Mouse (Mus musculus): ENCODE measurements at regions not wholly inside any gene's neighbourhood (a gene's known extent, or its start where the extent isn't known, plus 50 kb on each side); places are given as distances from the start of the nearest gene placed in this dataset.

DNA sequence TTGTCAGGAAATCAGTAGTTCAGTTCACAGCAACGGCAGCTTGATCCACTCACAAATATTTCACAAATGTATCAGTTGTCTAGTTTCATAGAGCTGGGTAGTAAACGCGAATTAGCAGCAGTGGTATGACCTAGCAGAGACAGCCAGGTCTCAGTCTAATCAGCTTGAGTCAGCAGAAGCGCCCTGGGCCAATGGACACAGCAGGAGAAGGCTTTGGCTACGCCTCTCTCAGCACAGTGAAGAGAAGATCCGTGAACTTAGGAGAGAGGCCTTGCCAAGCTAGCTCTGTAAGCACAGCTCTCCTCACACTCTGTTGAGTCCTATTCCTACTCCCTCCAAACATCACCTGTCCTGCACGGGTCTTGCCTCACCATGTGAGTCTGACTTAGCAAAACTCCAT lies 188.0 kb downstream of the Zfp326 start:
- DNase-seq (ENCODE audit: low read depth, low spot score) = no peak

DNA sequence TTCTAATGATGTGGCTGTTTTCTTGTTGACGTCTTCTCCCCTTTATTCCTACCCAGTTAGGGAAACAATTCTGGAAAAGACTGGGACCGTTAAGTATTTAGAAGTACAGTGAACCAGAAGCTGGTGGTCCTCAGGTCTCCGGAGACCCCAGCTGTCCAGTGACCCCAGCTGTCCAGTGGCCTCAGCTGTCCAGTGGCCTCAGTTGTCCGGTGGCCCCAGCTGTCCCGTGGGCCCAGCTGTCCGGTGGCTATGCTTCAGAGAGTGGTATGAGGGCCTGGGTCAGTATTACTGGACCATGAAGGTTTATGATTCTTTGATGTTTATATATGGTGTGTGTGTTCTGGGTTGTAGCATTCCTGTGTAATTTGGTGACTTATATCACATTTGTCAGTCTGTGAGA lies 186.6 kb downstream of the Zfp326 start:
- DNase-seq (ENCODE audit: low read depth, low spot score) = no peak

DNA sequence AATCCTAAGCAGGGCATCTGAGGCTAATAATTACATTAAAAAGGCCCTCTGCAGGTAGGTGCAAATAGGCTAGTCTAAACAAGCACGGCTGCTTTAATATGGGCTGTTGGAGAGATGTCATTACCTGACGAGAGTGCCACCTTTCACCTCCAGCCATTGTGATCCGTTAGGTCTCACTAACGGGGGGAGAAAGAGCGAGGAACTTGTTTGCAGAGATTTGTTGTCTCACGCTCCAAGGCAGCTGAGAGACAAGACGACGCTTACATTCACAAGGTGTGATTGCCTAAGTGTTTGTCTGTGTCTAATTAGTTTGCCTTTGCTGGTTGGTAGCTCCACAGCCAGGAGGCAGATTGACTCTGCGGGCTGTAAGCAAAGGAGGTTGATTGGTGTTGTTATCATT lies 180.3 kb downstream of the Zfp326 start:
- DNase-seq (ENCODE audit: low read depth, low spot score) = no peak

DNA sequence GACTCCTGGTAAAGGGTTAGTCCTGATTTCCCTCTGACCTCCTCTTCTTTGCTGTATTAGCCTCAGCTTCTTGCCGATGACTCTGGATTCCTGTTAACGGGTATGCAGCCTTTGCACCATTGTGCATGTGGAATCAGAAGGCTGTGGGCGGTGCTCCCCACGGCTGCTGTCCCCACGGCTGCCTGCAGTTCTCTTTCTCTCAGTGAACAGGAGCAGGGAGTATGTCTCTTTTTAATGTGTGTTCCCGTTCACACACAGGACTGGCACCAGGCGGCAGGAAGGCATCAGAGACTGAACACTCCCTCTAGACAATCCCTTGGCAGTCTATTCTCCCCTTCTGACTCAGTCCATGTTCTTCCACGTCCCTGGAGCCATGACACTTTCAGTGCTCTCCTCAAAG lies 178.9 kb downstream of the Zfp326 start:
- DNase-seq (ENCODE audit: low read depth, low spot score) = peak; percentile 29

DNA sequence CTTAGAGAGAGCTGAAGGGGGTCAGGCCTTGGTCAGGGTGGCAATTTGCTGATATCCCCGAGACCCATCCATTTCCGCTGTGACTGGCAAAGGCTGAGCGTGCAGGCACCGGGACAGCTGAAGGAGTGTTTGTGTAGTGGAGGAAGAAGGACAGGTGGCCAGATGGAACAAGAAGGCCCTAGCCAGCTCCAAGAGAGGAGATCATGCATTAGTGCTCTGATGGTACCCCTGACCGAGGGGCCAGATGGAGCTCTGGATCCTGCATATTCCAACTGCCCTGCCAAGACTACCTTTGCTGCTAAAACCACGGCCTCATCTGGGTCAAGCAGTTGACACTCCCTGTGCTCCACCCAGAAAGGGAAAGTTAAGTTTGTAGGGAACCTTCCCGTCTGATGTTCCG lies 174.7 kb downstream of the Zfp326 start:
- peak; percentile 97 for DNase-seq (ENCODE audit: low read depth, low spot score)

GRCm38 (mm10) chr5:106044878-106045585 lies 168.7 kb downstream of the Zfp326 start:
- peak; percentile 78 for DNase-seq (ENCODE audit: low read depth, low spot score)

DNA sequence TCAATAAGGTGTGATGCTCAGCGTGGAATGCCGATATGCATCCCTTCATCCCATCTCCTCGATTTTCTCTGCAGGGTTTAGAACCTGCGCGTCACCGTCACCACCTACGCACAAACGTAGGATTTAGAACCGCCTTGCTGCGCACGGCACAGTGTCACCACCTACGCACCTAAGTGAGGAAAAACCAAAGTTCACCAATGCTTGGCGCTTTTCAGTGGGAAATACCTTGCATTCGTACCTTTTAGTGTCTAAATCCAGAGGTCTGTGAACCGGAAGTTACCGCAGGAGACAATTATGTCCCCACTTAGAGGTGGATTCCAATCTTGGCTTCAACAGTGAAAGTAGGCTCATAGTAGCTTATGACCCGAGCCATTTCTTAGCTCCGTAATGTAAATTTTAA lies 162.0 kb downstream of the Zfp326 start:
- no peak for DNase-seq (ENCODE audit: low read depth, low spot score)

DNA sequence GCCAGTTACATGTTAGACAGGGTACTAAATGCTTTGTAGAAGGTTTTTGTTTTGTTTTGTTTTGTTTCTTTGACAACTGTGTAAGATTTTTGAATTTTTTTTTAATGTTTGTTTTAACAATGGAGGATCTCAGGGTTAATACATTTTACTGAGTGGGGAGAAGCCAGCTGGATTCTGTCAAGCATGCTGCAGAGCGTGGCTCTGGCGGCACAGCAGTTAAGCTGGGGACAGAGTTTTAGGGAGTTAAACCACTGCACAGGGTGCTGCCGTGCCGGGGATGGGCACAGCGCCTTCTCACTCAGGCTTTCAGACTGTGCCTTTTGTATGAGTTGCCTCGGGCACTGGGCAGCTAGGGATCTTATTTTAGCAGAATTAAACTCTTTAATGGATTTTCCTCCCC lies 159.8 kb downstream of the Zfp326 start:
- DNase-seq (ENCODE audit: low read depth, low spot score) = no peak

GRCm38 (mm10) chr5:106032956-106033355 lies 156.6 kb downstream of the Zfp326 start:
- DNase-seq (ENCODE audit: low read depth, low spot score) = no peak

DNA sequence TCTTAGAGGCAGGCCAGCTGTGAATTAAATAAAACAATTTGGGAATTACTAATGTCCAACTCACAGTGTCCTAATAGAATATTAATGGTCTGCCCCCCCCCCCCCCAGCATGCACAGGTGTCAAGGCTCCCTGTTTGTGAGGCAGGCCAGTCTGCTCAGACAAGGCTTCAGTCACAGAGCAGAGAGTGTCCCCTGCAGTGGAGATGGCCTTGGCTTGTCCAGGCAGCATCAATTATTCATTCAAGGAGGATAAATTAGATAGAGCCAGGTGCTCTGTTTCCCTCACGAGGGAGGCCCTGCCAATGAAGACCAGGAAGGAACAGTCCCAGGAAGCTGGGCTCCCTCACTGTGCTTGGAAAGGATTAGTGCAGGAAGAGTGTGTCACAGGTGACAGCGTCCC lies 150.5 kb downstream of the Zfp326 start:
- peak; percentile 37 for DNase-seq (ENCODE audit: low read depth, low spot score)

DNA sequence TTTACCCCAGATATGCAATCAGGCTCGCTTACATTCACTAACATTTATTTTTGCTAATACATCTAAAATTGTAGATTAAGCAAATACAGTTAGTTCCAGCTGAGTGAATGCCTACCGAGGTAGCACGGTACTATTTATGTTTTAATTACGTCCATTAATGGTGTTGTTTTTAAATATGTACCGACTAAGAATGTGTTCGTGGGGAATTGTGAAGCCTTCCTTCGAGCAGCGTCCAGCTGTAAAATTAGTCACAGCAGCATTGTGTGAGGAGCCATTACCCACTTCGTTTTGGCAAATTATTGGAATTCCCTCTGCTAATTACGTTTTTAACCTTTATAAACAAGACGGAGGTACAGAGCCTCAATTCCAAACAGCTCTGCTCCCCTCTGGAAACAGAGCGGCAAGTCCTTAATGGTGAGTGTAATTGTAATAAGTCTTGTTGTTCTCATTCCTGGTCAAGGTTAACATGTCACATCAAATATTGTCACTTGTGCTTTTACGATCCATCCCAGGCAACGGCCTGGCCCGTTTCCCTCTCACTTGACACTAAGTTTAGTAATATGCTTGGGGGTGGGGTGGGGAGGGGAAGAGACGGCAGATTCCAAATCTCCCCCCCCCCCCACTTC lies 128.0 kb downstream of the Zfp326 start:
- no peak for DNase-seq (ENCODE audit: low read depth, low spot score)

- DNase-seq (ENCODE audit: low read depth, low spot score) = peak; percentile 24
Observed at GRCm38 (mm10) chr5:106003321-106004291, 127.2 kb downstream of the Zfp326 start.

GRCm38 (mm10) chr5:106002330-106002729 lies 126.0 kb downstream of the Zfp326 start:
- peak; percentile 77 for DNase-seq (ENCODE audit: low read depth, low spot score)

- DNase-seq (ENCODE audit: low read depth, low spot score) = no peak
Observed at GRCm38 (mm10) chr5:105994218-105994617, 117.9 kb downstream of the Zfp326 start.

- DNase-seq (ENCODE audit: low read depth, low spot score) = peak; percentile 93
Observed at GRCm38 (mm10) chr5:105993066-105993760, 116.8 kb downstream of the Zfp326 start.

GRCm38 (mm10) chr5:105990777-105991176 lies 114.4 kb downstream of the Zfp326 start:
- no peak for DNase-seq (ENCODE audit: low read depth, low spot score)

DNA sequence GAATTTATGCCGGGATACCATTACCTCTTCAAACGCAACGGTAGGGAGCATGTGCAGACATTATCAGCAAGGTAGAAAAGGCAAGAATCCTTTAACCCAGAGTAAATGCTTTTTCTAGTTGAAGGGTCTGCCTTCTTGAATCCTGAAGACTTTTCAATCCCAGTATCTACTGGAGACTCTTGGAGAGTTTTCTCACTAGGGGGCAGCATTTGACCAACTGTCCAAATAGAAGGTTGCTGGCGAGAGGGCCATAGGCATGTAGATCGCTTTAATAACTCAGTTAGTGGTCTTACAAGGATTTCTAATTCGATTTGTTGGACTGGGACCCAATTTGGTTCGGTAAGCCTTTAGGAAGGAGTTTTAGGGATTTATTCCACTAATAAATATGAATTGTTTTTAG lies 110.0 kb downstream of the Zfp326 start:
- peak; percentile 86 for DNase-seq (ENCODE audit: low read depth, low spot score)

GRCm38 (mm10) chr5:105983131-105983530 lies 106.8 kb downstream of the Zfp326 start:
- DNase-seq (ENCODE audit: low read depth, low spot score) = peak; percentile 83

GRCm38 (mm10) chr5:105976746-105977145 lies 100.4 kb downstream of the Zfp326 start:
- DNase-seq (ENCODE audit: low read depth, low spot score) = no peak

DNA sequence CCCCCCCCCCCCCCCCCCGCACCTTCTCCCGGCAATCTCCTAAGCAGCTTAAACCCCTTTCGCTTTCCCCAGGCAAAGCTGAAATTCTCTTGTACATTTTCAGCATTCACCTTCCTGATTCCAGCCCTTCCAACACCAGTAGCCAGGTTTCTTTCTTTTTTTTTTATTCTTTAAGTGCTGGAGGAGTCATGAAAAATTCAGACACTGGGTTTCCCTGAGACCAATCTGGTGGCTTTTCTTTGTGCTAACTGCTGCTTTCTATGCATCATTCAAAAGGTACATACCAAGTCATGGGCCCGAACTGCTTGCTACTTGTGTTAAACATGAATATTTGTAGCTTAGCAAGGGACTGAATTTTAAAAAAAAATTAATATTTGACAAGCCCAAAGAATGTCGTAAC lies 99.7 kb downstream of the Zfp326 start:
- no peak for DNase-seq (ENCODE audit: low read depth, low spot score)

DNA sequence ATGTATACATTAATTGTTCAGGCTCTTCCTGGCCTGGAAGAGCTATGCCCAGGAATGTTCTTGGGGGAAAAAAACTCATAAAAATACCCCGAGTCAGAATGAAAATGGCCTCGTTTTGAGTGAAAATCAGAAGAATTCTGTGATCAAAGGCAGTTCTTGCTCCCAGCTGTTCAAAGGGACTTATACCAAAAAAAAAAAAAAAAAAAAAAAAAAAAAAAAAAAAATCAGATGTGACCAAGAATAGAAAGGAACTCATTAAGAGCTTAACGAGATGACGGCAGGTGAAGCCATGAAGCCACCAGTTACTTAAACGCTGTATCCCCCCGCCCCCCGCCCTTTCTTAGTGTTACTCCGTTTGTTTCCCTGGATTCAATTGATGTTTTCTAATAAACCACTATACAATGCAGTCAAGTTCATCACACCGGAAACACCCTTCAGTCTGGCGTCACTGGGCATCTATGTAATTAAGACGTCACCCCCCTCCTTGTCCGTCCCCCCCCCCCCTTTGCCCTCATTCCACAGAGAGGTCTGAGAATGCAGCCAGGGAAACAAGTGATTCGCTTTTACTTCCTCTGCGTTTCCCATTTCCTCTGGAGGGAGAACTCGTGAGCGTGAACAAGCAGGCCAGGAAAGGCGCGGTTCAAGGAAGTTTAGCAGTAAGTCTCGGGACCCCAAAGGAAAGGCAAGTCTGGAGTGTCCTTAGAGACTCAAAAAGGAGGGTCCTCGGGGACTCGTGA lies 99.1 kb downstream of the Zfp326 start:
- no peak for DNase-seq (ENCODE audit: low read depth, low spot score)
